Mouse (Mus musculus) midbrain, embryonic 13.5 days (tissue): ENCODE data around the gene Cspg5. TPM values are rescaled to one million over a fixed set of nuclear protein-coding genes. Genes with fewer than 3 reads are reported as not detected.

Source experiments
- ATAC-seq: fragments of 200-750 bp; cut with Nextera tagmentation; 2 replicates; pipeline ENCODE4 v1.8.0; 2017; ENCODE audit warnings: mild to moderate bottlenecking, moderate TSS enrichment, moderate library complexity
- H3K27ac ChIP-seq: fragments of 300-500 bp; sonication (generic); 2 replicates; pipeline ENCODE4 v1.5.1; 2015; ENCODE audit warnings: inconsistent platforms, mild to moderate bottlenecking, moderate library complexity
- H3K27me3 ChIP-seq: fragments of 300-500 bp; sonication (generic); 2 replicates; pipeline ENCODE4 v1.6.1; 2015; ENCODE audit warnings: mild to moderate bottlenecking, inconsistent platforms
- H3K36me3 ChIP-seq: fragments of 300-500 bp; sonication (generic); 2 replicates; pipeline ENCODE4 v1.6.1; 2015; ENCODE audit warnings: mild to moderate bottlenecking, inconsistent platforms
- H3K4me1 ChIP-seq: fragments of 300-500 bp; sonication (generic); replicated peaks from 2 replicates; pipeline ENCODE4 v1.6.1; 2015; ENCODE audit warnings: inconsistent platforms
- H3K4me2 ChIP-seq: fragments of 300-500 bp; sonication (generic); replicated peaks from 2 replicates; pipeline ENCODE4 v1.6.1; 2015; ENCODE audit warnings: moderate library complexity, mild to moderate bottlenecking, inconsistent platforms
- H3K4me3 ChIP-seq: fragments of 300-500 bp; sonication (generic); replicated peaks from 2 replicates; pipeline ENCODE4 v1.5.1; 2015; ENCODE audit warnings: mild to moderate bottlenecking, inconsistent platforms
- H3K9ac ChIP-seq: fragments of 300-500 bp; sonication (generic); replicated peaks from 2 replicates; pipeline ENCODE4 v1.6.1; 2015; ENCODE audit warnings: mild to moderate bottlenecking, inconsistent platforms
- H3K9me3 ChIP-seq: fragments of 300-500 bp; sonication (generic); 2 replicates; pipeline ENCODE4 v1.6.1; 2016; ENCODE audit warnings: mild to moderate bottlenecking, inconsistent platforms
- WGBS: fragments of 180-500 bp; shearing (Covaris S2); methylation state at CpG from one replicate; pipeline ENCODE4 v1.1.7; 2015; 5-methylcytosine and 5-hydroxymethylcytosine counted together
- polyA plus RNA-seq: library from polyadenylated mRNA; unstranded; fragments of >200 nt; fragmentation: Nextera tagmentation; extraction: Ambion mirVana; gene quantifications from 2 replicates; pipeline ENCODE4 v1.2.1, GENCODE M21; 2015

Cspg5 gene
- 58.9 and 70.2 TPM in 2 replicates for polyA plus RNA-seq

DNA sequence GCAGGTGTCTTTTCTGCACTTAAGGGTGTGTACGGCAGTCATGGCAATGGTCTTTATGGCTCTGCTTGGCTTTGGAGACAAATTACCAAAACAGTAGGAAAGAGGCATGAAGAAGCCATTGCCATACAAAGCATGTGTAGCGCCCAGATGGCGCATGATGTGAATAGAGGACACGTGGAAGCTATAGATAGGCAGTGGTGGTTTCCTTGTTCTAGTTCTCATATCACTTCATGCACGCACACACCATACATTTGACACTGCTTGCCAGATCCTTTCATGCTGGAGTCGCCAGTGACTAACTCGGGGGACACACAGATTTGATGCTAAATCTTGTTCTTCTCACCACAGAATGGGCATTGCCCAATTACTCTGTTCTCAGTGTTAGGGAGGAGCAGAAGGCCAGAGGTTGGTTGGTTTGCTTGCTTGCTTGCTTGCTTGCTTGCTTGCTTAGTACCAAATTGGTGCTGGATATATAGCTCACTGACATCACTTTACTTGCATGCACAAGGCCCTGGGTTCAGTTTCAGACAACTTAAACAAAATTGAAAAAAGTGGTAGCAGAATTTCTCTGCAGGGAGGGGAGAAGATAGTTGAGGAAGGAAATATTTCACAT is at the start of gene Cspg5:
TSS of gene Cspg5 (plus strand) at position 563 of the 613 bp plus-strand sequence.
- Histone ChIP-seq H3K9ac (peak within 1 kb of the TSS; percentile 93), H3K9me3 (no peaks in the 10 kb centered on the region), H3K4me3 (peak within 1 kb of the TSS; percentile 79), H3K36me3 (peaks cover 31% of the 10 kb centered on the region), H3K27ac (peak within 1 kb of the TSS; percentile 92), H3K27me3 (0 out of 2 replicates have a peak, but pooled peaks cover 4% of the 10 kb centered on the region), H3K4me2 (peak within 1 kb of the TSS; percentile 99), H3K4me1 (peaks cover 36% of the 10 kb centered on the region)
- ATAC-seq, result no peak
- WGBS, result 88% methylated on average over 7 of the region's 7 CpGs

DNA sequence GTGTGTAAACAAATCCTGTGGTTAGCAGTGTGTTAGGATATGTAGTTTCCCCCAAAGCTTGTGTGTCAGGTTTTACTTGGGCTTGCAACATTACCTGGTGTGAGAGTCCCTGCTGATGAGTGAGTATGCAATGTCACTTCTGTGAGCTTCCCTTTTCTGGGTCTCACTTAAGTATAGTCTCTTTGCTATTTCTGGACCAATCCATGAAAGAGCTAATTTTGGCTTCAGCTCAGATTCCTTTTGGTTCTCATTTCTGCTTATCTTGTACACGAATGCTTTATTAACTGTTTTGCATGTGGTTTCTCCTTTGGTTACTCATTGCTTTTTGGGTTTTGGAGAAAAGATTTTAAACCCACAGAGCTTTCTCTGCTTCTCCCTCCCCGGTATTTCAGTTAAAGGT is 43.7 kb upstream of the Cspg5 start:
- Histone ChIP-seq H3K9ac (no peak overlapping the region), H3K4me3 (no peak overlapping the region), H3K27ac (no peak overlapping the region), H3K27me3 (no peaks in the 10 kb centered on the region), H3K4me2 (no peak overlapping the region), H3K4me1 (no peaks in the 10 kb centered on the region), H3K36me3 (peaks cover 73% of the 10 kb centered on the region), H3K9me3 (no peaks in the 10 kb centered on the region)
- no peak for ATAC-seq
- 96% methylated on average over 2 of the region's 2 CpGs for WGBS

DNA sequence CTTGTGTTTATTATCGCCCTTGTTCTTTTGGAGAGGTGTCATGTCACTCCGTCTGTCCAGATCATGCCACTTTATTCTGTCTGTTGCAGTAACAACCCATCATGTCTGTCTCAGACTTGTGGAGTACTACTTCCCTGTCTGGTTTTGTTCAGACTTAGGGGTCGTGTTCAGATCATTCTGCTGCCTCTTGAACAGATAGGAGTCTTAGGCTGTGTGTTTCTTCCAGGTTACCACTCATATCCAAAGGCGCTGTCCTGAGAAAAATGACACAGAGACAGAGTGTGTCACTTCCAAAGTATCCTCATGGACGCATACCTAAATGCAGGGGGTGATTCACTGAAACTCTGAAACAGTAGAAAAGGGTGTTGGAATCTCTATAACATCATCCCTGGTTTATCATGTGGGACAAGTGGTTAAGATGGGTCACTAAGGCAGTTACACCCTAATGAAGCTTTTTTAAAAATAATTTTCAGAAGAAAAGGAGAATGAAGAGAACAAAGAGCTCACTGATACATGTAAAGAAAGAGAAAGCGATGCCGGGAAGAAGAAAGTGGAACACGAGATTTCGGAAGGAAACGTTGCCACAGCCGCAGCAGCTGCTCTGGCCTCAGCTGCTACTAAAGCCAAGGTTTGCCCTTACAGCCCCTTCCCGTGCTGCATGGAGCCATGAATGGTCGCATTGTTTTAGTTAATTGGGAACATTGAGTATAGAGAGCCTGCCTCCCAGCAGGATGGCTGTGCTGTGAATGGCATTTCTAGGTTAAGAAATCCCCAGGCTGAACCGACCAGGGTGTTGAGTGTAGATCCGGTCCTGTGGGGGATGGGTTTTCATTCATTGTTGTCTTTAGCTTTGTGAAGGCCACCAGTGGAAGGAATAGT is 37.8 kb upstream of the Cspg5 start:
- WGBS, result 23% methylated on average over 15 of the region's 15 CpGs
- Histone ChIP-seq H3K4me2 (0 out of 2 replicates have a peak overlapping the region, but pooled peaks have one; percentile 0), H3K9ac (peak overlapping the region; percentile 19; the same call in 1 of the 2 replicates), H3K27ac (peak overlapping the region; percentile 84), H3K4me3 (no peak overlapping the region), H3K4me1 (peaks cover 16% of the 10 kb centered on the region), H3K27me3 (no peaks in the 10 kb centered on the region), H3K36me3 (peaks cover 75% of the 10 kb centered on the region), H3K9me3 (no peaks in the 10 kb centered on the region)
- ATAC-seq, result peak; percentile 94

- Histone ChIP-seq H3K36me3 (peaks cover 77% of the 10 kb centered on the region), H3K27ac (peak overlapping the region; percentile 84), H3K4me2 (no peak overlapping the region), H3K4me3 (no peak overlapping the region), H3K27me3 (no peaks in the 10 kb centered on the region), H3K9ac (no peak overlapping the region), H3K4me1 (peaks cover 16% of the 10 kb centered on the region), H3K9me3 (no peaks in the 10 kb centered on the region)
- WGBS, result 74% methylated on average over 2 of the region's 2 CpGs
- ATAC-seq, result no peak
Measured at GRCm38 (mm10) chr9:110206437-110206836, 37.1 kb upstream of the Cspg5 start.

- Histone ChIP-seq H3K4me3 (no peak overlapping the region), H3K9ac (no peak overlapping the region), H3K9me3 (no peaks in the 10 kb centered on the region), H3K4me1 (peaks cover 16% of the 10 kb centered on the region), H3K4me2 (no peak overlapping the region), H3K36me3 (peaks cover 79% of the 10 kb centered on the region), H3K27me3 (no peaks in the 10 kb centered on the region), H3K27ac (no peak overlapping the region)
- WGBS, result 74% methylated on average over 7 of the region's 7 CpGs
- ATAC-seq, result no peak
Measured at GRCm38 (mm10) chr9:110208265-110208664, 35.3 kb upstream of the Cspg5 start.

GRCm38 (mm10) chr9:110208967-110209366 is 34.6 kb upstream of the Cspg5 start:
- Histone ChIP-seq H3K4me2 (no peak overlapping the region), H3K4me3 (no peak overlapping the region), H3K4me1 (peaks cover 16% of the 10 kb centered on the region), H3K9me3 (no peaks in the 10 kb centered on the region), H3K27me3 (no peaks in the 10 kb centered on the region), H3K27ac (no peak overlapping the region), H3K9ac (no peak overlapping the region), H3K36me3 (peaks cover 79% of the 10 kb centered on the region)
- WGBS, result 83% methylated on average over 3 of the region's 3 CpGs
- ATAC-seq, result no peak

DNA sequence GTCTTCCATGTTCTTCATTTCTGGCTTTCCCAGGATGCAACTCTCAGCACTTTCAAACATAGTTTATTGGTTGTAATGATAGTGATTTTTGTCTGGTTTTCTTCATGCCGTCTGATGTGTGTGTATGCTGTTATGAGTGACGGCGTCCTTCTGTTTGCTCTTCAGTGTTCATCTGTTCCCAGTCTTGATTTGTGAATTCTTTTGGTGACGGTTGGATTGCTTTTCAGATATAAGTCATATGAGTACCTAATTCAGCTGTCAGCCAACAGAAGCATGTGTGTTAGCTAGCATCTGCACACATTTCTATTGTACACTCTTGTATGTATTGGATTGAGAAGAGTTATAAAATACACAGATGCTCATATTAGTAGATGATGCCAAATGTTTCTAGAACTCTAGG is 19.3 kb upstream of the Cspg5 start:
- Histone ChIP-seq H3K4me2 (no peak overlapping the region), H3K4me1 (no peaks in the 10 kb centered on the region), H3K27me3 (no peaks in the 10 kb centered on the region), H3K36me3 (peaks cover 74% of the 10 kb centered on the region), H3K9me3 (no peaks in the 10 kb centered on the region), H3K27ac (no peak overlapping the region), H3K9ac (no peak overlapping the region), H3K4me3 (no peak overlapping the region)
- 96% methylated on average over 4 of the region's 4 CpGs for WGBS
- no peak for ATAC-seq

- H3K27me3 ChIP-seq, result no peaks in the 10 kb centered on the region
- H3K9ac ChIP-seq, result no peak overlapping the region
- no peak overlapping the region for H3K4me3 ChIP-seq
- no peak for ATAC-seq
- no peaks in the 10 kb centered on the region for H3K9me3 ChIP-seq
- no peaks in the 10 kb centered on the region for H3K4me1 ChIP-seq
- 96% methylated on average over 4 of the region's 4 CpGs for WGBS
- no peak overlapping the region for H3K27ac ChIP-seq
- peaks cover 80% of the 10 kb centered on the region for H3K36me3 ChIP-seq
- H3K4me2 ChIP-seq, result no peak overlapping the region
Measured at GRCm38 (mm10) chr9:110226191-110226590, 17.4 kb upstream of the Cspg5 start.

GRCm38 (mm10) chr9:110228671-110229070 is 14.9 kb upstream of the Cspg5 start:
- Histone ChIP-seq H3K36me3 (peaks cover 83% of the 10 kb centered on the region), H3K27ac (no peak overlapping the region), H3K4me3 (no peak overlapping the region), H3K9me3 (no peaks in the 10 kb centered on the region), H3K9ac (no peak overlapping the region), H3K4me2 (no peak overlapping the region), H3K27me3 (no peaks in the 10 kb centered on the region), H3K4me1 (no peaks in the 10 kb centered on the region)
- ATAC-seq, result no peak
- 93% methylated on average over 6 of the region's 6 CpGs for WGBS

GRCm38 (mm10) chr9:110229112-110229511 is 14.5 kb upstream of the Cspg5 start:
- H3K9ac ChIP-seq, result no peak overlapping the region
- 0 out of 2 replicates have a peak overlapping the region, but pooled peaks have one; percentile 7 for H3K27ac ChIP-seq
- H3K36me3 ChIP-seq, result peaks cover 83% of the 10 kb centered on the region
- WGBS, result 100% methylated on average over 1 of the region's 1 CpGs
- H3K4me3 ChIP-seq, result no peak overlapping the region
- no peaks in the 10 kb centered on the region for H3K9me3 ChIP-seq
- H3K4me1 ChIP-seq, result no peaks in the 10 kb centered on the region
- ATAC-seq, result no peak
- H3K4me2 ChIP-seq, result no peak overlapping the region
- H3K27me3 ChIP-seq, result no peaks in the 10 kb centered on the region

DNA sequence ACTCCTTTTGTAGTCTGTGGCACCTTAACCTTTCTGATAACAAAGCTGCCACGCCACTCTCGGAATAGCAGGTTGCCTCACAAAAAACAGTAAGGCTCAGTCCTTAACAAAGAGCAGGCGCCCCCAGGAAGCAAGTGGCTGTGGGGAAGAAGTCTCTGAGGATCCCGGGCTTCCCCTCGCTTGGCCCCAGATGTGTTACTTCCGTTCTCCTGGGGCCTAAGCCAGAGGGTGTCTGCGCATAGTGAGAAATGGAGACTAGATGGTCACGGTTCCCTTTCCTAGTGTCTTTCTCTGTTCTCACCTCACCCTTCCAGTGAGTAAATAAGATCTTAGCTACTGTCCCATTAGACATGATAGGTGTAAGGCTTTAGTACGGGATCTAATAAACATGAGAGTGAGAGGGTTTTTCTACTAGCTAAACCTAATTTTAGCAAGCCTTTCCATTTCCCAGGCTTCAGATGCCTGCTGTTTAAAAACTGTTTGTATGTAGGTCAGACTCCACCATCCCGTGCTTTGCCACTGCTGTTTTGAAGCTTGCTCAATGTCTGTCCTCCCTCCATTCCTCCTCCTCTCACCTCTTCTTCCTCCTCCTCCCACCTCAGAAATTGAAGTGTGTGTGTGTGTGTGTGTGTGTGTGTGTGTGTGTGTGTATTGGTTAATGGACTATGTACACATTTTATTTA is 13.9 kb upstream of the Cspg5 start:
- Histone ChIP-seq H3K9ac (no peak overlapping the region), H3K27me3 (no peaks in the 10 kb centered on the region), H3K27ac (peak overlapping the region; percentile 19; the same call in 1 of the 2 replicates), H3K4me3 (no peak overlapping the region), H3K36me3 (peaks cover 84% of the 10 kb centered on the region), H3K4me1 (no peaks in the 10 kb centered on the region), H3K4me2 (no peak overlapping the region), H3K9me3 (no peaks in the 10 kb centered on the region)
- 83% methylated on average over 10 of the region's 10 CpGs for WGBS
- no peak for ATAC-seq
